Mouse (Mus musculus) inflammation-experienced regulatory T-cells, adult 6 months (primary cell): ENCODE data around the gene Camk2n1. TPM values are rescaled to one million over a fixed set of nuclear protein-coding genes. Genes with fewer than 3 reads are reported as not detected.
A peak's percentile ranks its signal among the peaks of the same experiment; 100 is the strongest.
"Not testable (repeated sequence)": the region's sequence is repeated elsewhere in the genome, so short reads cannot be mapped to it uniquely, and the experiment has no call there.

ENCODE experiments used
- ATAC-seq: one replicate; pipeline ENCODE4 v1.8.0; 2017
- polyA plus RNA-seq, 3 experiments: library from polyadenylated mRNA; unstranded; fragments of 100-300 nt; shearing (Covaris generic); gene quantifications; one replicate each; pipeline ENCODE4 v1.2.1; 2017

Gene Camk2n1
- 1 to 10 TPM; 1.0 to 2.1 (median 1.2) TPM for polyA plus RNA-seq

DNA sequence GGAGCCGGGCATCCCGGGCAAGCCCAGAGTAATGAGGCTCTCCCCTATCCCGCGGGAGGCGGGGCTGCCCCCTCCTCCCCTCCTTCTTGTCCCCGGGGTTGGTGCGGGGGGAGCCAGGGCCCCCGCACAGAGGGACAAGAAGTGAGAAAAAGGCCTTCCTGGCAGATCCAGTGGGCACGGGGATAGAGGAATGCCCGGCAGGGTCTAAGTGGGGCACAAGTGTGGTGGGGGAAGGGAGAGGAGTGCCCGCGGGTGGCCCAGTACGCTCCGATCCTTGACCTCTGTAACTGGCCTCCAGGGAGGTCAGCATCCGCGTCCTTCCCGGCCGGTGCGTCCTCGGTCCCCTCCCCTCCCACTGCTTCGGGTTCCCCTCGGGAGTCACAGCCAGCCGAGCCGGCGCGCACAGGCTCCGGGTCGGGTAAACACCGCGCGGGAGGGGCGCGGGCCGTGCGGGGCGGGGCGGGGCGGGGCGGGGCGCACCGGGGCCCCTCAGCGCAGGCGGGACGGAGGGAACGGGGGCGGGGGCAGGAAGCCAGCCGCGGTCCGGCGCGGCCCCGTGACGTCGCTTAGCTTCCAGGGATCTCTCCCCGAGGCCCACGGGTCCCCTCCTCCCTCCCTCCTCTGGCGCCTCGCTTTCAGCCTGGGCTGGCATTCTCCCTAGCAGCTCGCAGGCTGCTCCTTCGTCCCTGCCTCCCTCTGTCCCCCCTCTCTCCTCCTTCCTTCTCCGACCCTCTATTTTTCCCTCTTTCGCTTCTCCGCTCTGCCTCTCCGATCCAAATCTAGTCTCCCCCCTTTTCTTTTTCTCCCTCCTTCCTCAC lies at the start of gene Camk2n1:
Camk2n1 (plus strand) TSS at position 562 of the 818 bp plus-strand sequence.
- peak; percentile 34 for ATAC-seq

DNA sequence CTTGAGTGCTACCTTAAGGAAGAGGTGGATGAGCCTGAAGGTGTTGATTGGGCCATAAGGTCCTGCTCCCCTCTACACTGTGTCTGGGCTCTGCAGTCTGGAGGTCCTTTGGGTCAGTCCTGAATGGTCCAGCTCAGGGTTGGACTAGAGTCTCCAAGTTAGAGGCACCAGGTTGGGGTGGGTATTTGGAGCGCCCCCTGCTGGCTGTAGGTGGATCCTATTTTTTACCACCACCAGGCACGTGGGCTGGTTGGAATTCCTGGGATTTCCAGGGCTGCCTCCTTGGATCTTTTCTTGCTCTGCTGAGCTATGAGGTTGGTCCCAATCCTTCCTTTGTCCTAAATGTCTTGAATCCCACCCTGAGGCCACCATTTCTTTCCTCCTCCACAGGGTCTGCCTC lies 49.3 kb upstream of the Camk2n1 start:
- no peak for ATAC-seq

DNA sequence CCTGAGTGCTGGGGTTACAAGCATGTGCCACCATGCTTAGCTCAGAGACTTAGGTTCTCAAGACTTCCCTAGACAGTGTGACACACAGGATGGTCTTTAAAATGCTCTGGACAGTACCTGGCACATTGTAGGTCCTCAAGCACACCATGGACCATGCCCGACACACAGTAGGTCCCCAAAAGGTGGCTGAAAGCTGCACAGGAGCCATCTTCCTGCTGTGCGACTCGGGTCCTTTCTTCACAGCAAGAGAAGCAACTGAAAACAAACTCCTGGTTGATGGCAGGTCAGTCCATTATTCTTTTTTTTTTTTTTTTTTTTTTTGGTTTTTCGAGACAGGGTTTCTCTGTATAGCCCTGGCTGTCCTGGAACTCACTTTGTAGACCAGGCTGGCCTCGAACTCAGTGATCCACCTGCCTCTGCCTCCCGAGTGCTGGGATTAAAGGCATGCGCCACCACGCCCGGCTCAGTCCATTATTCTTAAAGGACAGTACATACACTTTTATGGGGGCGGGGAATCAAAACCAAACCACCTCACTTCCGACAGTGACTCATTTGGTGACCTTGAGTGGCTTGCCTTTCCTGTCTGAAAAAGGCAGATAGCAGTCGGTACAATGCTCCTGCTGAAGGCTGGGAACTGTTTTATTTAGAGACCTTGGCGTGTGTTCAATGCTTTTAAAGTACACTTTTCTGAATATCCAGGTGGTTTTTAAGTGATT lies 46.5 kb upstream of the Camk2n1 start:
- peak; percentile 48 for ATAC-seq

DNA sequence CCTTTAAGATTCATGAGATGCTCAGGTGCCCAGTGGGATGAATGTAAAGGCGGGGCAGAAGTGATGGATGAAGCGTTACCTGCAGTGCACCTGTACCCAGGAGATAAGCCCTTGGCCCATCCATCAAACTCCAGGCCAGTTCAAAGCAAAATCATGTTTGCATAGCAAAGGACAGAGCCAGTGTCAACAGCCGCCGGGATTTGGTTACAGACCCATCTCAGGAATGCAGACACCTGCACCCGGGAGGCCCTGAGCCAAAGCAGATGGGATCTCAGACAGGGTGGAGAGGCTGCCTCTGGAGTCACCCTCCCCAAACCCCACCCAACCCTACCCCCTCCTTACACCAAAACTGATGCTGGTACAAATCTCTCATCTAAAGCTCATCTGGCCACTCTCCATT lies 43.1 kb upstream of the Camk2n1 start:
- no peak for ATAC-seq

DNA sequence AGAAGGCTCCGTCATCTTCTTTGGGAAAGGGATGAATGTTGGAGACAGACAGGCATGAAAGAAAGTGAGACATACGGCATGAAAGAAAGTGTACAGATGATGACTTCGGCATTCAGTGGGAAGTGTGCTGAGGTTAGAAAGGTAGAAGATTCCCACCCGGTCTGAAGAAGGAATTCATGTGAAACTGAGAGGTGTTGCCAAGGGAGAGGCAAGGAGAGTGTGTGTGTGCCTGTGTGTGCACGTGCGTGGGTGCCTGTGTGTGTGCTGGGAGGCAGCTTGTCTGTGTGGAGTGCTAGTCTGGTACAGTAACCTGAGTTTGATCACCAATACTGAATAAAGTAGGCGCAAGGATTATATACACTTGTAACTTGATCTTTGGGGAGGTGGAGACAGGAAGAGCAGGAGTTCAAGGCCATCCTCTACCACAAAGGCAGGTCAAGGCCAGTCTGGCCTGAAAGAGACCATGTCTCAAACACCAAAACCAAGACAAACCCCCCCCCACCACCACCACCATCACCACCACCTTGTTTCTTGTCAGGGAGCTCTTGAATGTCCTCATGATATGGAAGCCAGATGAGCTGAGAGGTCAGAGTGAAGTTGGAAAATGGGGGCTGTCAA lies 42.5 kb upstream of the Camk2n1 start:
- no peak for ATAC-seq

- no peak for ATAC-seq
These were observed 39.4 kb upstream of the Camk2n1 start for GRCm38 (mm10) chr4:138414725-138415124.

DNA sequence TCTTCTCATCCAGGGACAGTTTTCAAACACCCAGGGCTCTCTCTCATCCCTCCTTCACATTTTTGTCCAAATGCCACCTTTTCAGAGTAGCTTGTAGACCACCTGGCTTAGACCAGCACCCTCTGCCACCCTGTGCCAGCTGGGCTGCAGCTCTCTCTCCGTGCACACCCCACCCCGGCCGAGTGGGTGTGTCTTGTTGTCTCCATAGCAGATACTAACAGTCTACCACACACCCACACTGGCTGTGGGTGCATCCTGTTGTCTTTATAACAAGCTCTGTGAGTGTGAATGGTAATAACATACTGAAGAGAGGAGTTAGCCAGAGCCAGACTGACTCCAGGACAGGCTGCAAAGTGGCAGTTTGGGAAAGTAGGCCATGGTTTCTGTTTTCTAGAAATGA lies 38.1 kb upstream of the Camk2n1 start:
- ATAC-seq: no peak

DNA sequence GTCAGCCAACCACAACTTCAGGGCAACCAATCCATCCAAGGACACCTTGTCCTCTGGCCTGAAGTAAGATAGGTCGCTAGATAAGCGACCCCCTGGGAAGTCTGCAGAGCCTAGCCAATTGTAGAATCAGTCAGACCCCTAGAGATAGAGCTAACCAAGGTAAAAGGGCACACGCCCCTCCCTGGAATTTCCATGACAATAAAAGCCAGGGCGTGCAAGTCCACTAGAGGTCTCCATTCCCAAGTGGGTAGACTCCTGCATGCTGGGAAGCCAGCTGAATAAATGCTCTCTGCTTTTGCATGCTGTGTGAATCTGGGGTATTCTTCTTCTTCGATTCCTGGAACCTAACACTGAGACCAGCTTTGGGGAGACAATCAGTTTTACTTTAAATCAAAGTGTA lies 37.7 kb upstream of the Camk2n1 start:
- no peak for ATAC-seq

DNA sequence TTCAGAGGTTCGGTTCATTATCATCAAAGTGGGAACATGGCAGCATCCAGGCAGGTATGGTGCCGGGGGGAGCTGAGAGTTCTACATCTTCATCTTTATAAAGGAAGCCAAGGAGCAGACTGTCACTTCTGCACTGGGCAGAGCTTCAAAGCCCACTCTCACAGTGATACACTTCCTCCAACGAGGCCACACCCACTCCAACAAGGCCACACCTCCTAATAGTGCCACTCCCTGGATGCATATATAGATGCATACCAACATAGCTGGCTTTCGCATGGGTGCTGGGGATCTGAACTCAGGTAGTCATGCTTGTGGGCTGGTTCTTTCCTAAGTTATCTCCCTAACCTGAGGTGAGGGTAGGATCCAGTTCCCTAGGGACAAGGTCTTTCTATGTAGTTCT lies 36.2 kb upstream of the Camk2n1 start:
- ATAC-seq: no peak

GRCm38 (mm10) chr4:138418340-138418957 lies 35.7 kb upstream of the Camk2n1 start:
- ATAC-seq: no peak

DNA sequence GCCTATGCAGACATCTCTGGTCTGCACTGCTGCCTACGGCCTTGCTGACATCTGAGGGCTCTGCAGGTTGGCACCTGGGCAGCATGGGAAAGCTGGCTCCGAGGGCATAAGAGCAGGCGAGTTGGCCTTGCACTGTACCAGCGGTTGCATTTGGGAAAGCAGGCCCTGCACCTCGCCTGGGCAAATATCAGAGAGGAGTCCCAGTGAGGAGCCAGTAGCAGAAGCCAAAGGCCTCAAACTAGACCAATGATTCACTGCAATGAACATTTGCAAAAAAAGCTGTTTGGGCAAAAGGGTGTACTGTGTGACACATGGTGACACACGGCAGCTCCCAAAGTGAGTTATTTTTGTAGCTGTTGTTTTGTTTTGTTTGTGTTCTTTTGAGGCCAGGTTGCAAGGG lies 29.1 kb upstream of the Camk2n1 start:
- no peak for ATAC-seq

DNA sequence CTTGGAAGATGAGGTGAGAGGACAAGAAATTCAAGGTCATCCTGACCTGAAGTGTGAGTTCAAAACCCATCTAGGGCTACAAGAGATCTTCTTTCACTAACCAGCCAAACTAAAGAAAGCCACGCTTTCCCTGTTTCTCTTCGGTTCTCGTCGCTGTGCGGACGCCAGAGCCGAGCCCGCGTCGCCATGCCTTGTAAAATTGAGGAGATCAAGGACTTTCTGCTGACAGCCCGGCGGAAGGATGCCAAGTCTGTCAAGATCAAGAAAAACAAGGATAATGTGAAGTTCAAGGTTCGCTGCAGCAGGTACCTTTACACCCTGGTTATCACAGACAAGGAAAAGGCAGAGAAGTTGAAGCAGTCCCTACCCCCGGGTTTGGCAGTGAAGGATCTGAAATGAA lies 28.5 kb upstream of the Camk2n1 start:
- not testable (repeated sequence) for ATAC-seq

GRCm38 (mm10) chr4:138426778-138427705 lies 27.1 kb upstream of the Camk2n1 start:
- peak; percentile 72 for ATAC-seq

GRCm38 (mm10) chr4:138429778-138430177 lies 24.3 kb upstream of the Camk2n1 start:
- ATAC-seq: no peak

- no peak for ATAC-seq
These were observed 22.8 kb upstream of the Camk2n1 start for GRCm38 (mm10) chr4:138431340-138431739.

- peak; percentile 97 for ATAC-seq
These were observed 19.5 kb upstream of the Camk2n1 start, which contains the start of gene Mul1 for GRCm38 (mm10) chr4:138434347-138435316. Gene Mul1 (plus strand): TSS chr4:138434671.

- ATAC-seq: no peak
These were observed 14.1 kb upstream of the Camk2n1 start for GRCm38 (mm10) chr4:138440062-138440461.

- ATAC-seq: no peak
These were observed 9.2 kb upstream of the Camk2n1 start for GRCm38 (mm10) chr4:138444941-138445340.

GRCm38 (mm10) chr4:138446981-138447380 lies 7.1 kb upstream of the Camk2n1 start:
- ATAC-seq: no peak

GRCm38 (mm10) chr4:138447387-138447786 lies 6.7 kb upstream of the Camk2n1 start:
- peak; percentile 85 for ATAC-seq
